In the genomic region with DNA sequence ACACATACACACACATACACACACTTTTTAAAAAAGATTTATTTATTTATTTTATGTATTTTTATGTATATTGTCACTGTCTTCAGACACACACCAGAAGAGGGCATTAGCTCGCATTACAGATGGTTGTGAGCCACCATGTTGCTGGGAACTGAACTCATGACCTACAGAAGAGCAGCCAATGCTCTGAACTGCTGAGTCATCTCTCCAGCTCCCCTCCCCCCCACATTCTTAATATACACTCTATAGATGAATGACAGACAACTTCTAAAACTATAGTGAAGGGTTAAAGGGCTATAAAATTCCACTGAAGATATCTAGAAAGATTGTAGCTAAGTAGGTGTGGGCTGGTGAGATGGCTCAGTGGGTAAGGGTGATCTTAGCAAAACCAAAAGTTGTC, we compare ENCODE assay signal across 19 mouse cellular contexts. TPM values are rescaled to one million over a fixed set of nuclear protein-coding genes. Genes with fewer than 3 reads are reported as not detected.
DNase-seq lines count a peak whose midpoint lies in the region; ATAC-seq and TF ChIP-seq lines count a peak whose summit lies in the region.
"Had no signal": no experiment of that assay in that cellular context is flagged by ENCODE, and none has a peak within 500 bp of the region (broad histone marks: within the 10 kb centered on the region; RNA-seq: fewer than 3 reads in every experiment).

No protein-coding gene starts in this region.

- H3K27me3 ChIP-seq in liver, embryonic 12.5 days (replicated peaks): no peaks in the 10 kb centered on the region
- no peaks in the 10 kb centered on the region for H3K27me3 ChIP-seq in CH12.LX (replicated peaks)
- H3K27me3 ChIP-seq in liver, embryonic 15.5 days: no peaks in the 10 kb centered on the region
- H3K27me3 ChIP-seq: embryonic facial prominence, embryonic 12.5 days; hindbrain, embryonic 13.5 days; stomach, embryonic 15.5 days had no signal

- peak overlapping the region; percentile 8; the same call in 1 of the 2 replicates for H3K27ac ChIP-seq in gastrocnemius, adult 2 months
- H3K27ac ChIP-seq in liver, embryonic 12.5 days: 0 out of 2 replicates have a peak overlapping the region, but pooled peaks have one; percentile 83
- H3K27ac ChIP-seq in CH12.LX (ENCODE audit: insufficient read depth, low read depth): no peak overlapping the region
- 0 out of 2 replicates have a peak overlapping the region, but pooled peaks have one; percentile 31 for H3K27ac ChIP-seq in liver, embryonic 15.5 days (replicated peaks)
- H3K27ac ChIP-seq: limb, embryonic 10.5 days; stomach, embryonic 15.5 days had no signal

- in situ Hi-C loops in CH12.LX (cut with MboI; ENCODE audit: low pct_ligation_motif_present, low pct_unique_long_range_greater_than_20kb, low sequenced_read_pairs): no loop called here

- dilution Hi-C loops in CH12.LX (cut with MboI; ENCODE audit: extremely low pct_ligation_motif_present, extremely low pct_unique_long_range_greater_than_20kb, low sequenced_read_pairs): no loop called here

- 82% methylated on average over 1 of the region's 1 CpGs for WGBS in liver, embryonic 12.5 days (ENCODE audit: insufficient replicate concordance)
- 83% methylated on average over 1 of the region's 1 CpGs for WGBS in liver, embryonic 15.5 days (ENCODE audit: insufficient replicate concordance)

- no peak for TF ChIP-seq POLR2A in CH12.LX (IDR thresholded peaks at IDR 0.05; ENCODE audit: low read depth, low read length)

- DNase-seq in gastrocnemius, adult 2 months: no peak
- no peak for DNase-seq in gastrocnemius, postnatal 4 days (ENCODE audit: low spot score in 2 of 2)
- DNase-seq in liver (no peak), CH12.LX (ENCODE audit: extremely low read depth) (no peak)
- DNase-seq: adrenal gland, adult 8-10 months; cerebellum, adult 11 months; cerebellum, postnatal 25 days; gastrocnemius, postnatal 25 days; kidney, adult 11 months; kidney, postnatal 10 days; lung, adult 18-20 months; right cerebral cortex, adult 18-20 months had no signal

- TF ChIP-seq EP300 in CH12.LX (IDR thresholded peaks at IDR 0.05; ENCODE audit: low read length): no peak

- no peak for TF ChIP-seq RAD21 in CH12.LX (IDR thresholded peaks at IDR 0.05; ENCODE audit: low read depth, low read length)

- ATAC-seq in liver, embryonic 12.5 days: no peak
- ATAC-seq in liver, embryonic 15.5 days (ENCODE audit: insufficient read depth): no peak
- no peak for ATAC-seq in megakaryocyte-erythroid progenitor cell, adult 5-6 weeks (replicated peaks; ENCODE audit: low FRiP score, low TSS enrichment, poor library complexity, severe bottlenecking)

- H3K4me1 ChIP-seq in liver, embryonic 12.5 days: peaks cover 61% of the 10 kb centered on the region
- H3K4me1 ChIP-seq in CH12.LX (ENCODE audit: control insufficient read depth in 1 of 2, insufficient read depth in 2 of 2): no peaks in the 10 kb centered on the region
- H3K4me1 ChIP-seq in liver, embryonic 15.5 days (replicated peaks): peaks cover 55% of the 10 kb centered on the region

- intact Hi-C loops in gastrocnemius, adult 2 months (cut with DNase I): no loop called here

- H3K79me2 ChIP-seq in CH12.LX (replicated peaks; ENCODE audit: control insufficient read depth, extremely low read depth, insufficient read depth, poor library complexity, severe bottlenecking): no peaks in the 10 kb centered on the region

- H3K36me3 ChIP-seq in liver, embryonic 12.5 days: 0 out of 2 replicates have a peak, but pooled peaks cover 13% of the 10 kb centered on the region
- H3K36me3 ChIP-seq in CH12.LX (replicated peaks in 1 of 2; ENCODE audit: control insufficient read depth in 1 of 2, insufficient read depth in 1 of 2, low read length in 1 of 2): no peaks in the 10 kb centered on the region
- no peaks in the 10 kb centered on the region for H3K36me3 ChIP-seq in liver, embryonic 15.5 days (replicated peaks)

- no peaks in the 10 kb centered on the region for H3K9me3 ChIP-seq in liver, embryonic 12.5 days (replicated peaks)
- H3K9me3 ChIP-seq in CH12.LX (replicated peaks; ENCODE audit: low read length): no peaks in the 10 kb centered on the region
- no peaks in the 10 kb centered on the region for H3K9me3 ChIP-seq in liver, embryonic 15.5 days (replicated peaks)
- H3K9me3 ChIP-seq: embryonic facial prominence, embryonic 12.5 days; hindbrain, embryonic 13.5 days; limb, embryonic 10.5 days; stomach, embryonic 15.5 days had no signal

- H3K9ac ChIP-seq in liver, embryonic 12.5 days: no peak overlapping the region
- no peak overlapping the region for H3K9ac ChIP-seq in CH12.LX (ENCODE audit: insufficient read depth, low read depth)
- H3K9ac ChIP-seq in liver, embryonic 15.5 days: no peak overlapping the region
- H3K9ac ChIP-seq: embryonic facial prominence, embryonic 12.5 days; stomach, embryonic 15.5 days had no signal

- no peak overlapping the region for H3K4me3 ChIP-seq in gastrocnemius, adult 2 months
- no peak overlapping the region for H3K4me3 ChIP-seq in liver, embryonic 12.5 days
- no peak overlapping the region for H3K4me3 ChIP-seq in CH12.LX (replicated peaks in 1 of 3; ENCODE audit: low read depth in 2 of 3, low read length in 2 of 3, poor library complexity in 1 of 3)
- no peak overlapping the region for H3K4me3 ChIP-seq in liver, embryonic 15.5 days (replicated peaks)
- H3K4me3 ChIP-seq: embryonic facial prominence, embryonic 12.5 days; hindbrain, embryonic 13.5 days; limb, embryonic 10.5 days; stomach, embryonic 15.5 days had no signal

- TF ChIP-seq CTCF in gastrocnemius, adult 2 months (IDR thresholded peaks at IDR 0.05): no peak
- no peak for TF ChIP-seq CTCF in CH12.LX (conservative IDR thresholded peaks at IDR 0.05 in 1 of 2, IDR thresholded peaks at IDR 0.05 in 1 of 2; ENCODE audit: low read depth in 2 of 2, low read length in 2 of 2)

- H3K4me2 ChIP-seq in liver, embryonic 12.5 days: no peak overlapping the region
- H3K4me2 ChIP-seq in CH12.LX (ENCODE audit: insufficient read depth, low read depth, poor library complexity, severe bottlenecking): no peak overlapping the region
- no peak overlapping the region for H3K4me2 ChIP-seq in liver, embryonic 15.5 days
- H3K4me2 ChIP-seq: embryonic facial prominence, embryonic 12.5 days; stomach, embryonic 15.5 days had no signal

TF ChIP-seq in CH12.LX, 34 proteins besides CTCF, POLR2A, EP300 and RAD21:
- no peak for TF ChIP-seq NRF1 (IDR thresholded peaks at IDR 0.05; ENCODE audit: low read depth, low read length)
- TF ChIP-seq TCF12 (IDR thresholded peaks at IDR 0.05; ENCODE audit: low read depth, low read length): no peak
- TF ChIP-seq NELFE (IDR thresholded peaks at IDR 0.05; ENCODE audit: low read depth, low read length): no peak
- TF ChIP-seq BHLHE40 (IDR thresholded peaks at IDR 0.05; ENCODE audit: low read depth, low read length): no peak
- TF ChIP-seq MAFK (IDR thresholded peaks at IDR 0.05; ENCODE audit: insufficient replicate concordance, low read length): peak; percentile 45; the same call in 1 of the 2 replicates

RNA-seq across cellular contexts. Expression of a gene that starts 13.7 kb away (rescaled TPM):
- total RNA-seq in gastrocnemius, adult 2 months (2021): 10 to 100 TPM; 31.5 to 32.0 TPM
- total RNA-seq in gastrocnemius, postnatal 4 days (2021): 10 to 100 TPM; 82.2 TPM
- polyA plus RNA-seq in liver, embryonic 12.5 days (2016; fragmentation: Nextera tagmentation; extraction: Ambion mirVana): 8.8 and 8.9 TPM in 2 replicates
- 5.2 and 5.4 TPM in 2 replicates for total RNA-seq in CH12.LX (2012; rRNA removed)
- total RNA-seq in CH12.LX (2014; rRNA removed): 0.71 and 0.80 TPM in 2 replicates
- 7.7 and 8.0 TPM in 2 replicates for polyA plus RNA-seq in CH12.LX (2012; ENCODE audit: insufficient read length, low read depth)
- polyA plus RNA-seq in liver, embryonic 15.5 days (2015; fragmentation: Nextera tagmentation; extraction: Ambion mirVana): 3.4 and 3.7 TPM in 2 replicates
- total RNA-seq in megakaryocyte-erythroid progenitor cell, adult 5-6 weeks (2014; fragmentation: Nextera tagmentation): 8.8 and 11.7 TPM in 2 replicates
- 0.85 and 4.2 TPM in 2 replicates for total RNA-seq in megakaryocyte-erythroid progenitor cell, adult 5-6 weeks (2017)
